Mouse (Mus musculus) R1 (cell line): ENCODE measurements around the gene Trim37.

ENCODE experiments used
- DNase-seq: peaks from one replicate; pipeline ENCODE4 v3.0.0-alpha.2; 2018; ENCODE audit warnings: low read depth, low spot score

The Trim37 gene

GRCm38 (mm10) chr11:87126824-87127816 is at the start of gene Trim37:
TSS of gene Trim37 (plus strand) at chr11:87127077.
- DNase-seq = peak; percentile 91

DNA sequence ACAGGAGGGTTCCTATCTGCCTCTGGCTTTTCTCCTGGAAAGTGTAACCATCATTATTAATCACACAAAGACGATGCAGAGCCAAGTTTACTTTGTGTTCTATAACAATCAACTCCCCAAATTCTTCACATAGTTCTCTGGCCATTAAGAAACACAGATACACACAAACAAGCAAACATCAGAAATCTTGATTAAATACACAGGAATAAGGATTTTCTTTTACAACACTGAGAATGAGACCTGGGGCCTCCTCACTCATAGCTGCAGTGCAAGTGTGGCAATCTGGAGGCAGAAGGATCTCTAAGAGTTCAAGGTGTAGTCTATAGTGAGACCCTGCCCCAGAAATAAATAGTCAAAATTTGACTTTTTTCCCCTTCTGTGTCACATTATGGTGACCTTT is 43.2 kb upstream of the Trim37 start:
- DNase-seq = peak; percentile 40

DNA sequence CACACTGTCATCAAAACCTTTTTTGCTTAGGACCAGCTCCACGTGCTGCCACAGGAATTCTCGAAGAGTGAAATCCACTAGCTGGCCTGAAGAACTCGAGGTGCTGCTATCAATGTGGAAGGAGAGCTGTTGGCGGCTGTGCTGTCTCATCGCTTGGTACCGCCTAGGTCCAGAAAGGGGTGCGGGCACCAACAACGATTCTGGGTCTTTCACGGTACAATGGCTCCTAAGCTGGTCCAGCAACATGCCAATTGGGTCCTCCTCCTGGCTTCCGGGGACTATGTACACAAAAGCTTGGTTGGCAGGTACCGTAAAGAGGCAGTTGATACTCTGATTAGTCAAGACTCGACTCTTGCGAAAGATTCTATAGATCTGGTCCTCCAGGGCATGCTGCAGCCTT is 41.4 kb upstream of the Trim37 start:
- DNase-seq = no peak

- peak; percentile 92 for DNase-seq
Measured at GRCm38 (mm10) chr11:87086290-87086984, 40.4 kb upstream of the Trim37 start, which contains the start of gene Smg8. TSS of gene Smg8 (minus strand) at chr11:87086774.

DNA sequence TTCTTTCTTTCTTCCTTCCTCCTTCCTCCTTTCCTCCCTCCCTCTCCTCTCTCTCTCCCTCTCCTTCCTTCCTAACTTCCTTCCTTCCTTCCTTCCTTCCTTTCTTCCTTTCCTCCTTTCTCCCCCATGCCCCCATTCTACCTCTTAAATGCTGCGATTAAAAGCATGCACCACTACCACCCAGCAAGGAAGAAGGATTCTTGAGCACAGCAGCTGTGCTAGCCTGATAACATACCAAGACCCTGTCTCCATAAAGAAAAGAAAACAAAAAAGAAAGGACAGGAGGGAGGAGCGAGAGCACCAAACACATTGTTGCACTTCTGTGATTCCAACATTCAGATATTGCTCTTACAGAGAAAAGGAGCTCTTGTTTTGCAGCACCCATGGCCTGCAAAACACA is 39.7 kb upstream of the Trim37 start:
- no peak for DNase-seq

- no peak for DNase-seq
Measured at GRCm38 (mm10) chr11:87108409-87108754, 18.5 kb upstream of the Trim37 start, which contains the start of gene Prr11. TSS of gene Prr11 (minus strand) at chr11:87108708.

GRCm38 (mm10) chr11:87108755-87109518 is 17.9 kb upstream of the Trim37 start, which contains the start of gene Ska2:
TSS of gene Ska2 (plus strand) at chr11:87109234.
- DNase-seq = peak; percentile 100

- peak; percentile 44 for DNase-seq
Measured at GRCm38 (mm10) chr11:87109519-87110171, 17.2 kb upstream of the Trim37 start.

GRCm38 (mm10) chr11:87110172-87110909 is 16.5 kb upstream of the Trim37 start:
- DNase-seq = no peak

DNA sequence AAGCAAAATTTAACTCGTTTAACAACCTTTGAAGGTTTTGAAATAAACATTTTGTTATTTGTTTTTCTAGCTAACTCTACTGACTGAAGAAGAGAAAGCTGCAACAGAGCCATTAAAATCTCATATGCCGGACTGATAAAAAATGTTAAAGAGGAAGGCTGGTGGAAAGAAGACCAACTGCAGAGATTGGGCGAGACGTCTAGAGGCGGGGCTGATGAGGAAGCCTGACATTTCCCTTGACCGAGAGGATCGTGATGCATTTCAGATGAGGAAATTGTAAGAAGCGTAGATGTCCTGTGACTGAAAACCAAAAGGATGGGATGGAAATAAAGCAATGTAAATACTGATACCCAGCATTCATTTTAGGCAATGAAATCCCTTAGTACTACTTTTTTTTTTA is 5.0 kb upstream of the Trim37 start:
- DNase-seq = no peak

- DNase-seq = no peak
Measured at GRCm38 (mm10) chr11:87125562-87125961, 1.3 kb upstream of the Trim37 start.

DNA sequence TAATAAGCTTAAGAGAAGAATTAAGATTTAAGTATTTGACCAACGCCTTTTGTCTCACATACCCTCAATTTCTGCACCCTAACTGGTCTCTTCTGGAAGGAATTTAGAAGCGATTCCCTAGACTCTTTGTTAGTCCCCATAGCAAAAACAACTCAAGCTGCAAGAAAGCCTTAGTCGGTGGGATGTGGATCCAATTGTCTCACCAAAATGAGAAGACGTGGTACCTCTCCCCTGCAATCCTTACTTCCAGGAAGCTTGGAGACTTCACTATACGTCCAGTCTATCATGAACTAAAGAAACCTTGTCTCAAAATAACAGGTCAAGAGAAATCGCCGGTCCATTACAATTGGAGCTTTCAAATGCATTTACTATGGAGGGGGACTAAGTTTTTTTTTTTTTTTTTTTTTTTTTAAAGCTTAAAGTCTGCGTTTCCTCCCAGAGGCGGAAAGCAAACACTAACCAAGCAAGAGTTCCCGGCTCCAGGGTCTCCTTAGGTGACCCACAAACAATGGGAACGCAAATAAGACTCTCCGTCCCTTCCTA is 525 bp upstream of the Trim37 start:
- no peak for DNase-seq

DNA sequence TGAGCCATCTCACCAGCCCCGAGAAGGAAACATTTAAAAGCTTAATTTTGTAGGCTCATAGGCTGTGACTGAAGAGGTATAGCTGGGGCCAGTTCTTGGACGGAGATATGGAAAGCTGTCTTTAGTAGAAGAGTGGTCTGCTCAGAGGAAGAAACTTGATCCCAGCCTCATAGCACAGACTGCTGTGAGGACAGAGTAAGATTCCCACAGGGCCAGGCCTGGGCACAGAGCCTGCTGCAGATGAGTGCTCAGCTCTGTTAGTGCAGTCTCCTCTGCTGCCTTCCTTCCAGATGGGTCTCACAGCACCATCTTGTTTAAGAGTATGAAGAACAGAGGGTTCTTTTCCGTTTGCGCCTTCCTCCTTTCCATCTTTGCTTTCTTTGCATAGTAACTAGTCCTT is 9.4 kb downstream of the Trim37 start:
- no peak for DNase-seq

DNA sequence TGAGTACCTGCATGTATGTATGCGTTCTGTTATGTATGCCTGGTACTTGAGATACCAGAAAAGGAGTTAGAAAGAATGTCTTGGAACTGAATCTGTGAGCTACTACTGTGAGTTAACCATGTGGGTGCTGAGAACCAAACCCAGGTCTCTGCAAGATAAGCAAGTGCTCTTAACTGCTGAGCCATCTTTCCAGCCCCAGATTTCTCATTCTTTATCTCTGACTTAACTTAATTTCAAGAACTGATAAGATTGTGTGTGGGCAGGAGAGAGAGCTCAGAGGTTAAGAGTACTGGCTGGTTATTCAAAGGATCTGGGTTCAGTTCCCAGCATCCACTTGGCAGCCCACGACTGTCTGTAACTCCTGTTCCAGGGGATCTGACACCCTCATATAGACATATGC is 31.1 kb downstream of the Trim37 start:
- DNase-seq = no peak

- no peak for DNase-seq
Measured at GRCm38 (mm10) chr11:87162687-87163086, 35.8 kb downstream of the Trim37 start.

DNA sequence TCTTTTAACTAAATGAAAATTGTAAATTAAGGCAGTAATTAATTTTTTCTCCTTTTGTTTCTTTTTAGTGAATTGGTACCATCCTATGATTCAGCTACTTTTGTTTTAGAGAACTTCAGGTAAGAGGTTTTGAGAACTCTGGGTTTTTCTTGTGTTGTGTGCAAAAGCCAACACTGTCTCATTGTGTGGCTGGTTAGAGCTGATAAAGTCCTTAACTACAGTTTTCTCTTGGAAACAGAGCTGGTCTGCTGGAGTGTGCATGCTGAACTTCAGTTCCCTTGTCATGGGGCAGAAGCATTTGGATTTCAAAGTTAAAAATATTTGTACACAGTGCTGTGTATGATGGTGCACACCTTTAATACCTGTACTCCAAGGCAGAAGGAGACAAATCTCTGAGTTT is 36.9 kb downstream of the Trim37 start:
- DNase-seq = no peak

GRCm38 (mm10) chr11:87173625-87174024 is 46.7 kb downstream of the Trim37 start:
- DNase-seq = no peak

- no peak for DNase-seq
Measured at GRCm38 (mm10) chr11:87175031-87175430, 48.2 kb downstream of the Trim37 start.

DNA sequence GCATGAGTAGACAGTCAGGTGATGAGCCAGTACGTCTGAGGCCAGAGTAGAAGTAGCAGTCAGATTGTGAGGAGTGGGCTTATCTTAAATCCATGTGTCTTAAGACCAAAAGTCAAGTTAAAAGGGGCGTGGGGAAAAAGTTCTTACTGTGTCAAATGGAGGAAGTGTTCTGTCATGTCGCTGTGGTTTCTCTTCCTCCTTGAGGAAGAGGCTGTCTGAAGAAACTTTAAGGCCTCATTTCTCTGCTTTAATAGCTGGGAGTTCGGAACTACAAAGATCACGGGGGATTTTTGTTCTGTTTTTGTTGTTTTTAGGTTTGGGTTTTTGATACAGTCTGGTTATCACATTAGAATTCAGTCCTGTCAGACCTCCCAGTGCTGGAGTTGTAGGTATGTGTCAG is 85.4 kb downstream of the Trim37 start:
- DNase-seq = no peak

DNA sequence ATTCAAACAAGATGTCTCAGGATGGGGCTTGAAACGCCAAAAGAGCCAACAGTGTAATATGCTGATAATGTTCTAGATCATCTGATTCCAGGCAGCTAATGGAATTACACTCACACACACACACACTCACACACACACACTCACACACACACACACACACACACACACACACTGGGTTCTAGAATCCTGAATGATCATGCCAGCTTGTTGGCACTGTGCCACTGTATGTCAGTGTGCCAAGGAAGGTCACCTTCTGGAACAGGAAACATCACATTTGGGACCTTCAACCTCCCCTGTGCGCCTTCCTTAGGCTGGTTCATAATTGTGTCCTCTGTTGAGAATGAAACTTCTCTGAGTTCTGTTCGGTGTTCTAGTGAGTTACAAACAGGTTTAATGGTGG is 95.8 kb downstream of the Trim37 start:
- DNase-seq = no peak
